Mouse (Mus musculus) adrenal gland, adult 8-10 months (tissue): Measurements from ENCODE around the gene Klk13. TPM values are rescaled to one million over a fixed set of nuclear protein-coding genes. Genes with fewer than 3 reads are reported as not detected.

Experiments used
- DNase-seq: peaks from one replicate; pipeline ENCODE4 v3.0.0; 2022
- total RNA-seq, 4 experiments: library from RNA; stranded (reverse); gene quantifications; 2 replicates each; pipeline ENCODE4 v1.2.4; 2022

Klk13 gene
- total RNA-seq, 4 experiments from 2014 or later = 0.15 to 0.16 TPM; not detected in 2

DNA sequence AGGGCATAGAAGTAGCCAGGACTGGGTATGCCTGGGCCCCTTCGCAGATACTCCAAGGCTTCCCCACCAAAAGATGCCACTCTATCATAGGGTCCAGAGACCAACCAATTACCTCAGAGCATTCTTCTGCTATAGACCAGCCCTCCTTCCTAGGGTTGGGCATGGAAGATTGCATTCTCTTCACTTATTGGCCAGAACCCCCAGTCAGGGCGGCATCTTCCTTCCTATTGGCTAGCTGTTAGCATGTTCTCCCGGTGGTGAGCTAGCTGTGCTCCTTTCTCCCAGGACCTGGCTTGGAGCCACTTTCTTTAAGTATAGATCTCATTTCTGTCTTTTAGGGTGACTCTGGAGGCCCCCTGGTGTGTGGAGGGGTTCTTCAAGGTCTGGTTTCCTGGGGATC lies 60.5 kb downstream of the Klk13 start:
- no peak for DNase-seq

DNA sequence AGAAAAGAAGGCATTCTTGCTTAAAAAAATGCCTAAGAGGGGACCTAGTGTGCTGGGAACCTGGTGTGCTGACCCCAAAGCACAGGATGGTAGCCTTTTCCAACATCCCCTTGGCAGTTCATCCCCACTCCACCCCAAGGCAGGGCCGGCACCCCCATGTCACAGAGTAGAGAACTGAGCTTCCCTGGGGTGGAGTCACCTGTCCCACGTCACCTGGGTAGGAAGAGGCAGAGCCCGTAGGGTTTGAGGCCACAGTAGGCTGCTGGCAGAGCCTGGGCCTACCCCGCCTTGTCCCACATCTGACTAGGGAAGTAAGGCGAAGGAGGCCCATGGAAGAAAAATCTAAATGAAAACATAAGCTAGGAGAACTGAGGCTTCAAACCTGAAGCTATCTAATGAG lies 62.0 kb downstream of the Klk13 start, which contains the start of gene Klk11:
Gene Klk11 (plus strand): TSS at position 241 of the 400 bp plus-strand sequence.
- no peak for DNase-seq

DNA sequence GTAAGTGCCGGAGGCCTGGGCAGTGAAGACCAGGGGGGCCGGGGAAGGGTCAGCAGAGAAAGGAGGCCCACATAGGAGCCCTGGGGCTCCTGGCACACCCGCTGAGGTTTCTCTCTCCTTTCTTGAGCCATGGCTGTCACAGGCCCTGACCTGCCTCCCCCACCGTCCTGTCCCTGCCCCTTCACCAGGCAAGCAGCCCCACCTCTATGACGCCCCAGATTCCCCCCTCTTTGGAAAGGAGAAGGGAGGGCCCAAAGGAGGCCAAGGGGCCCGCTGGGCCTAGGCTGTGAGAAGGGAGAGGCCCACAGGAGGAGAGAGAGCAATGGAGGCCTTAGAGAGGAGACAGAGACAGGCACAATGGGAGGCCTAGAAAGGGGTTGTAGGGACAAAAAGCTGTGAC lies 62.4 kb downstream of the Klk13 start:
- DNase-seq = no peak

DNA sequence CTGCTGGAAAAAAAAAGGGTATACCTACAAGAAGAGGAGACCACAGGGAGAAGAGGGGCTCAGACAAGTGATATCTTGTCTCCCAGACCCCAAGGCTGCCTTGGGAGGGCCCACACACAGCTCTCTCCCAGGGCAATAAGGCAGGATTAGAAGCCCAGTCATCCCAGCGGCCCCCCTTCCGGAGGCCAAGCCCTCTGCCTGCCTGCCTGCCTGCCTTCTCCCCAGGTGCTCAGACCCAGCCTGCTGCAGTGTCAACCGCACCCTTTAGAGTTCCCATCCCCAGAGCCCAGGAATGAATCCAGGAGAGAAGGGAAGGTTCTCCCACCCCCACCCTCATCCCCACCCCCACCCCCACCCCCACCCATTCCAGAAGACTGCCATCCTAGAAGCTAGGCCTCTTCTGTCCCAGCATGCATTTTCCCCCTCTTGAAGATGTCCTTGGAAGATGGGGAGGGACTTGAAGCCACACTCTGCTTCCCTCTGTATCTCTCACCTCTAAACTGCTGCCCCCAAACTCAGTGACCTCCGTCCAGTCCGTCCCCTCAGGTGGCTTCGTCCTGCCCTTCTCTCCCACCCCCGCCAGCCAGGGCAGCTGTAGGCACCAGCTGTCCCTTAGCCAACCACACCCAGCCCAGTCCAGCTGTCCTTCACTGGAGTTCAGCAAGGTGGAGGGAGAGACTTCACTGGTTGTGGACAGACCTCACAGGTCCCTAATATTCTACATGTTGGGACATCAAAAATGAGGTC lies 63.1 kb downstream of the Klk13 start:
- no peak for DNase-seq

DNA sequence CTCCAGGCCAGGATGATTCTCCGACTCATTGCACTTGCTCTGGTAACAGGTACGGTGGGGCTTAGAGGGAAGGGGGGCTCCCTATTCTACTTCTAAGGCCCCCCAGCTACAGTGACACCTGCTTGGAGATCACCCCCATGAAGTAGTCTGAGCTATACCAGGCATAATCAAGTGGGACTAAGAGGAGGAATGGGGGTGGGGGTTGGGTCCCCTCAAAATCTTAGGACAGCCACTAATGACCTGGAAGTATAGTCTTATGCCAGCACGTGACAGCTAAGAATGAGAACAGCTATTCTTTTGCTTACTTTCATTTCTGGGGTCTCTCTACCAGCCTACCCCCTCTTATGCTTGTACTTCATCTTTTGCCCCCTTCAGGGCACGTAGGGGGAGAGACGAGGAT lies 64.1 kb downstream of the Klk13 start:
- no peak for DNase-seq

Other genes with a start within 250 kb of the Klk13 start
- gene Vsig10l, start 249.4 kb upstream of the Klk13 start, total RNA-seq = 1 to 10 TPM; 1.3 to 4.3 (median 3.1) TPM
- gene Iglon5, start 222.5 kb upstream of the Klk13 start, total RNA-seq = 1 to 10 TPM; 2.9 to 4.8 (median 3.6) TPM
- gene 4931406B18Rik, start 206.6 kb upstream of the Klk13 start, total RNA-seq = not detected
- gene Cd33, start 168.1 kb upstream of the Klk13 start, total RNA-seq = 1 to 10 TPM; 4.0 to 7.3 (median 5.9) TPM
- 1 to 10 TPM; 2.8 to 4.1 (median 3.5) TPM for gene Zfp658, start 150.3 kb upstream of the Klk13 start, total RNA-seq
- gene Zfp719, start 133.0 kb upstream of the Klk13 start, total RNA-seq = 10 to 100 TPM; 17.8 to 22.1 (median 19.4) TPM
- not detected for gene Zfp819, start 105.4 kb upstream of the Klk13 start, total RNA-seq
- gene Ceacam18, start 77.9 kb upstream of the Klk13 start, total RNA-seq = under 1 TPM in 3 of 4 experiments, not detected in 1; 0.15 to 0.22 (median 0.19) TPM
- 1 to 10 TPM; 2.3 to 4.3 (median 3.5) TPM for gene Siglece, start 52.4 kb upstream of the Klk13 start, total RNA-seq
- gene Ctu1, start 40.6 kb upstream of the Klk13 start, total RNA-seq = 10 to 100 TPM; 11.5 to 13.4 (median 12.6) TPM
- not detected for gene Klk14, start 22.1 kb upstream of the Klk13 start, total RNA-seq
- not detected for gene Klk12, start 56.3 kb downstream of the Klk13 start, total RNA-seq
- under 1 TPM in 1 of 4 experiments, not detected in 3; 0.32 TPM for gene Klk11, start 62.0 kb downstream of the Klk13 start, total RNA-seq
- gene Klk10, start 68.5 kb downstream of the Klk13 start, total RNA-seq = under 1 TPM; 0.23 to 0.68 (median 0.52) TPM
- gene Klk9, start 79.3 kb downstream of the Klk13 start, total RNA-seq = not detected
- 1 to 10 TPM; 1.8 to 3.7 (median 3.2) TPM for gene Klk8, start 85.0 kb downstream of the Klk13 start, total RNA-seq
- gene Klk7, start 98.7 kb downstream of the Klk13 start, total RNA-seq = not detected
- gene Klk6, start 111.9 kb downstream of the Klk13 start, total RNA-seq = not detected
- gene Klk5, start 129.4 kb downstream of the Klk13 start, total RNA-seq = not detected
- gene Klk4, start 168.6 kb downstream of the Klk13 start, total RNA-seq = not detected
- gene Klk15, start 221.2 kb downstream of the Klk13 start, total RNA-seq = not detected
- gene Klk1b8, start 238.1 kb downstream of the Klk13 start, total RNA-seq = not detected